Mouse (Mus musculus) hindbrain, embryonic 13.5 days (tissue): Measurements from ENCODE around the gene Fbxo36. TPM values are rescaled to one million over a fixed set of nuclear protein-coding genes. Genes with fewer than 3 reads are reported as not detected.

Source experiments
- ATAC-seq: fragments of 200-750 bp; cut with Nextera tagmentation; 2 replicates; pipeline ENCODE4 v1.8.0; 2017; ENCODE audit warnings: moderate TSS enrichment; ENCODE audit not compliant: low FRiP score
- H3K27ac ChIP-seq: fragments of 300-500 bp; sonication (generic); 2 replicates; pipeline ENCODE4 v1.5.1; 2015; ENCODE audit warnings: inconsistent platforms, mild to moderate bottlenecking, moderate library complexity
- H3K27me3 ChIP-seq: fragments of 300-500 bp; sonication (generic); 2 replicates; pipeline ENCODE4 v1.6.1; 2015; ENCODE audit warnings: mild to moderate bottlenecking, inconsistent platforms
- H3K36me3 ChIP-seq: fragments of 300-500 bp; sonication (generic); 2 replicates; pipeline ENCODE4 v1.6.1; 2015; ENCODE audit warnings: mild to moderate bottlenecking, inconsistent platforms
- H3K4me1 ChIP-seq: fragments of 300-500 bp; sonication (generic); replicated peaks from 2 replicates; pipeline ENCODE4 v1.6.1; 2015; ENCODE audit warnings: inconsistent platforms
- H3K4me2 ChIP-seq: fragments of 300-500 bp; sonication (generic); 2 replicates; pipeline ENCODE4 v1.6.1; 2015; ENCODE audit warnings: inconsistent platforms, mild to moderate bottlenecking, moderate library complexity
- H3K4me3 ChIP-seq: fragments of 300-500 bp; sonication (generic); 2 replicates; pipeline ENCODE4 v1.5.1; 2015; ENCODE audit warnings: mild to moderate bottlenecking, inconsistent platforms
- H3K9ac ChIP-seq: fragments of 300-500 bp; sonication (generic); 2 replicates; pipeline ENCODE4 v1.6.1; 2015; ENCODE audit warnings: mild to moderate bottlenecking, inconsistent platforms
- H3K9me3 ChIP-seq: fragments of 300-500 bp; sonication (generic); 2 replicates; pipeline ENCODE4 v1.6.1; 2016; ENCODE audit warnings: inconsistent platforms
- WGBS: fragments of 180-500 bp; shearing (Covaris S2); methylation state at CpG from one replicate; pipeline ENCODE4 v1.1.7; 2015; 5-methylcytosine and 5-hydroxymethylcytosine counted together
- polyA plus RNA-seq: library from polyadenylated mRNA; unstranded; fragments of >200 nt; fragmentation: Nextera tagmentation; extraction: Ambion mirVana; gene quantifications from 2 replicates; pipeline ENCODE4 v1.2.1, GENCODE M21; 2015

Gene Fbxo36
- polyA plus RNA-seq, 1 experiment from 2014 or later = 11.3 TPM

GRCm38 (mm10) chr1:84843366-84843765 lies 3.7 kb downstream of the Fbxo36 start:
- H3K36me3 ChIP-seq = no peaks in the 10 kb centered on the region
- no peak overlapping the region for H3K27ac ChIP-seq
- H3K4me3 ChIP-seq = no peak overlapping the region
- ATAC-seq = no peak
- no peaks in the 10 kb centered on the region for H3K9me3 ChIP-seq
- 97% methylated on average over 2 of the region's 2 CpGs for WGBS
- H3K27me3 ChIP-seq = no peaks in the 10 kb centered on the region
- H3K9ac ChIP-seq = no peak overlapping the region
- H3K4me2 ChIP-seq = no peak overlapping the region
- H3K4me1 ChIP-seq = peaks cover 11% of the 10 kb centered on the region

- no peak for ATAC-seq
- H3K4me3 ChIP-seq = no peak overlapping the region
- WGBS = 92% methylated on average over 7 of the region's 7 CpGs
These were observed 8.1 kb downstream of the Fbxo36 start for GRCm38 (mm10) chr1:84847698-84848097.

GRCm38 (mm10) chr1:84848335-84848734 lies 8.7 kb downstream of the Fbxo36 start:
- no peaks in the 10 kb centered on the region for H3K4me1 ChIP-seq
- H3K9me3 ChIP-seq = no peaks in the 10 kb centered on the region
- no peaks in the 10 kb centered on the region for H3K27me3 ChIP-seq
- no peak overlapping the region for H3K4me3 ChIP-seq
- H3K4me2 ChIP-seq = no peak overlapping the region
- peaks cover 6% of the 10 kb centered on the region; the same call in 1 of the 2 replicates for H3K36me3 ChIP-seq
- no peak overlapping the region for H3K27ac ChIP-seq
- 96% methylated on average over 3 of the region's 3 CpGs for WGBS
- H3K9ac ChIP-seq = no peak overlapping the region
- no peak for ATAC-seq

More at GRCm38 (mm10) chr1:84847698-84848097, 8.1 kb downstream of the Fbxo36 start:
- H3K9me3 ChIP-seq = no peaks in the 10 kb centered on the region
- H3K4me2 ChIP-seq = no peak overlapping the region
- no peak overlapping the region for H3K27ac ChIP-seq
- H3K36me3 ChIP-seq = peaks cover 6% of the 10 kb centered on the region; the same call in 1 of the 2 replicates
- no peaks in the 10 kb centered on the region for H3K27me3 ChIP-seq
- no peak overlapping the region for H3K9ac ChIP-seq
- no peaks in the 10 kb centered on the region for H3K4me1 ChIP-seq

GRCm38 (mm10) chr1:84848801-84849455 lies 9.3 kb downstream of the Fbxo36 start:
- Histone ChIP-seq H3K36me3 (peaks cover 6% of the 10 kb centered on the region; the same call in 1 of the 2 replicates), H3K4me3 (no peak overlapping the region), H3K27me3 (no peaks in the 10 kb centered on the region), H3K9me3 (no peaks in the 10 kb centered on the region), H3K4me2 (no peak overlapping the region), H3K4me1 (no peaks in the 10 kb centered on the region), H3K9ac (no peak overlapping the region), H3K27ac (no peak overlapping the region)
- no peak for ATAC-seq
- WGBS = 93% methylated on average over 6 of the region's 6 CpGs

DNA sequence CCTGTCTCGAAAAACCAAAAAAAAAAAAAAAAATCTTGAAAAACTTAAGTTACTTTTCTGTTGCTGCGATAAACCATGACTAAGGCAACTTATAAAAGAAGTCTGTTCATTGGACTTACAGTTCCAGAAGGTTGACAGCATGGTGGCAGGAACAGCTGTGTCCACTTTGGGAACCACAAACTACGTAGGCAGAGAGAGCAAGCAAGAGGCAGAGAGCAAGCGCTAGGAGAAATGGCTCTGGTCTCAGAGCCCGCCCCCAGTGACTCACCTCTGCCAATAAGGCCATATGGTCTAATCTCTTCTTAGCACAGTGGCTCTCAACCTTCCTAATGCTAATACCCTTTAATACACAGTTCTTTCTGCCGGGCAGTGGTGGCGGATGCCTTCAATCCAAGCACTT lies 10.2 kb downstream of the Fbxo36 start:
- ATAC-seq = no peak
- H3K9me3 ChIP-seq = no peaks in the 10 kb centered on the region

DNA sequence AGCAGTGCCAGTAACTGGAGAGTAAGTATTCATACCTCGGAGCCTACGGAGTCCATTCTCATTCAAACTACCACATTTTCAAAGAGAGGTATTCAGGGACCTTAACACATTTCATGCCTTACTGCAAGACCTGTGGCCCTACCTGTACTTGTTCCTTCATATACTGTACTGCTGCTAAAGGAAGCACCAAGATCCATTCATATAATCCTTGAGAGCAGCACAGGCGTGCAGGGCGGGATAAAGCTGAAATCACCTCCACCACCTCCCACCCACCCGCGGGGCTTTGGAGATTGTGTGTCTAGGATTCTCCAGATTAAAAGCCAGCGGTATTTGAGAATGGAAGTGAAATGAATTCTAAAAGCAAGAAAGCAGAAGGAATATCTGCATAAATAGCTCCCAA lies 10.8 kb downstream of the Fbxo36 start:
- WGBS = 93% methylated on average over 7 of the region's 7 CpGs
- no peaks in the 10 kb centered on the region for H3K27me3 ChIP-seq
- peaks cover 6% of the 10 kb centered on the region; the same call in 1 of the 2 replicates for H3K36me3 ChIP-seq
- H3K27ac ChIP-seq = no peak overlapping the region
- H3K4me2 ChIP-seq = no peak overlapping the region
- H3K9ac ChIP-seq = no peak overlapping the region
- no peak overlapping the region for H3K4me3 ChIP-seq
- no peaks in the 10 kb centered on the region for H3K4me1 ChIP-seq
- ATAC-seq = no peak
- no peaks in the 10 kb centered on the region for H3K9me3 ChIP-seq

More for the DNA sequence above, 10.2 kb downstream of the Fbxo36 start:
- no peak overlapping the region for H3K27ac ChIP-seq
- no peaks in the 10 kb centered on the region for H3K4me1 ChIP-seq
- no peak overlapping the region for H3K4me2 ChIP-seq
- peaks cover 6% of the 10 kb centered on the region; the same call in 1 of the 2 replicates for H3K36me3 ChIP-seq
- WGBS = 90% methylated on average over 7 of the region's 7 CpGs
- H3K27me3 ChIP-seq = no peaks in the 10 kb centered on the region
- no peak overlapping the region for H3K4me3 ChIP-seq
- H3K9ac ChIP-seq = no peak overlapping the region

DNA sequence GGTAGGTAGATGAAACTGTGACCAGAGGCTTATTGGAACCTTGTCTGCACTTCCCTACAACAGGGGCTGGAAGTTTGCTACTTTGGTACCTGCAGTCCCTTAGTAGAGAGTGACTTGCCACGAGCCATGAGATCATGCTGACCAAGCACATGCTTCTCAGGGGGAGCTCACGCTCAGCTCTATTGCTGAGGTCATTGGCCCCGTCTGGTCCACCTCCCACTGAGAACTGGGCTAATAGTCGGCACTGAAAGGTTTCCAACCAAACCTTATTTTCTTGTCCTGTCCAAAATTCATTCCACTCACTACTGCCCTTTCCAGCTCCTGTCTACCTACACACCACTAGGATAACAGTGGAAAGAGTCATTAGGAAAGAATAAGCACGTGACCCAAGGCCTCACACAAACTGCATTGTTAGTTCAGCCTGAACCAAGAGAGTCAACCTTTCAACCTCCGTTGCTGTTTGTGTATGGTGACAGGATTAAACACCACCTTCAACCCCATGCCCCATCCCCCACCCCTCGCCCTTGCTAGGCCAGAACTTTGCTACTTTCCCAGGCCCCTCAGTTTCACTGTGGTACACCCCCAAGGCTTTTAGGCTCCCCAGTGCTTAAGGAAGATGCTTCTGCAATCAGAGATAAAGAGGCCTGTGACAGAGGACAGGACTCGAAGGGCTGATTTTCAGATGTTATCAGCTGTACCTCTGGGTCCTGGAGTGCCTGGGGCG lies 12.0 kb downstream of the Fbxo36 start:
- 49% methylated on average over 9 of the region's 9 CpGs for WGBS
- Histone ChIP-seq H3K9ac (no peak overlapping the region), H3K36me3 (peaks cover 6% of the 10 kb centered on the region; the same call in 1 of the 2 replicates), H3K4me2 (no peak overlapping the region), H3K4me3 (no peak overlapping the region), H3K27ac (no peak overlapping the region), H3K4me1 (no peaks in the 10 kb centered on the region), H3K27me3 (no peaks in the 10 kb centered on the region), H3K9me3 (no peaks in the 10 kb centered on the region)
- no peak for ATAC-seq

GRCm38 (mm10) chr1:84853721-84854120 lies 14.1 kb downstream of the Fbxo36 start:
- Histone ChIP-seq H3K4me2 (no peak overlapping the region), H3K9me3 (no peaks in the 10 kb centered on the region), H3K9ac (no peak overlapping the region), H3K27me3 (no peaks in the 10 kb centered on the region), H3K27ac (no peak overlapping the region), H3K36me3 (peaks cover 3% of the 10 kb centered on the region; the same call in 1 of the 2 replicates), H3K4me3 (no peak overlapping the region), H3K4me1 (no peaks in the 10 kb centered on the region)
- ATAC-seq = no peak
- WGBS = 89% methylated on average over 1 of the region's 1 CpGs

DNA sequence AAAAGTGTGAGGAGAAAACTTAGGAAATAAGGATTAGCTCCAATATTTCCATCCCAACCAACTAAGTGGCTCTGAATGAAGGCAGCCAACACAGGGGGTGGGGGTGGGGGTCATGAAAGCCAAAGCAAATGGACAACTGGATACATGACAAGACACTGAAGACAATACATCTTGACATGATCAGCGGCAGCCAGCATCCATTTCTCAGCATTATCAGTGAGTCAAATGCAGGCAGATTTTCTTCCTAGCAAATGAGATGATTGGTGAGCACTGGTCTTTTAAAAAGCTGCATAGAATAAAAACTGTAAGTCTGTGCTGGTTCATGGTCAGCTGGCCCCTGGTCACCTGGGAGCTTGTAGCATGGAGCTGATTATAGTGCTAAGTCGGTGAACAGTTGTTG lies 15.3 kb downstream of the Fbxo36 start:
- whole genome bisulfite sequencing = 86% methylated on average over 2 of the region's 2 CpGs
- no peaks in the 10 kb centered on the region for H3K4me1 ChIP-seq
- no peak for ATAC-seq

GRCm38 (mm10) chr1:84855756-84856155 lies 16.1 kb downstream of the Fbxo36 start:
- Histone ChIP-seq H3K36me3 (no peaks in the 10 kb centered on the region), H3K9me3 (no peaks in the 10 kb centered on the region), H3K9ac (no peak overlapping the region), H3K4me3 (no peak overlapping the region), H3K27me3 (no peaks in the 10 kb centered on the region), H3K4me2 (no peak overlapping the region), H3K27ac (no peak overlapping the region), H3K4me1 (no peaks in the 10 kb centered on the region)
- WGBS = 70% methylated on average over 2 of the region's 2 CpGs
- ATAC-seq = no peak

More for the DNA sequence above, 15.3 kb downstream of the Fbxo36 start:
- Histone ChIP-seq H3K4me2 (no peak overlapping the region), H3K27ac (no peak overlapping the region), H3K4me3 (no peak overlapping the region), H3K27me3 (no peaks in the 10 kb centered on the region), H3K9ac (no peak overlapping the region), H3K9me3 (no peaks in the 10 kb centered on the region), H3K36me3 (no peaks in the 10 kb centered on the region)

GRCm38 (mm10) chr1:84859597-84859996 lies 20.0 kb downstream of the Fbxo36 start:
- Histone ChIP-seq H3K27me3 (no peaks in the 10 kb centered on the region), H3K27ac (no peak overlapping the region), H3K4me2 (no peak overlapping the region), H3K9me3 (no peaks in the 10 kb centered on the region), H3K4me3 (no peak overlapping the region), H3K9ac (no peak overlapping the region), H3K36me3 (no peaks in the 10 kb centered on the region), H3K4me1 (no peaks in the 10 kb centered on the region)
- ATAC-seq = no peak
- WGBS = 92% methylated on average over 6 of the region's 6 CpGs

GRCm38 (mm10) chr1:84860360-84861254 lies 21.0 kb downstream of the Fbxo36 start:
- Histone ChIP-seq H3K36me3 (no peaks in the 10 kb centered on the region), H3K4me2 (no peak overlapping the region), H3K9ac (no peak overlapping the region), H3K27me3 (no peaks in the 10 kb centered on the region), H3K4me1 (no peaks in the 10 kb centered on the region), H3K4me3 (no peak overlapping the region), H3K9me3 (no peaks in the 10 kb centered on the region), H3K27ac (no peak overlapping the region)
- WGBS = 87% methylated on average over 10 of the region's 10 CpGs
- no peak for ATAC-seq
